Mouse (Mus musculus): ENCODE measurements around the gene Lipt2.

GRCm38 (mm10) chr7:100179394-100179793, 20.3 kb downstream of the Lipt2 start:
- no peak for TF ChIP-seq CTCF (IDR thresholded peaks at IDR 0.05; ENCODE audit: control insufficient read depth, insufficient read depth, insufficient read length)
- no peak for TF ChIP-seq USF1 (IDR thresholded peaks at IDR 0.05; ENCODE audit: low read depth)
